Mouse (Mus musculus) liver, embryonic 18 days (tissue): ENCODE data around the gene Cfap100. TPM values are rescaled to one million over a fixed set of nuclear protein-coding genes. Genes with fewer than 3 reads are reported as not detected.

Source experiments
- polyA plus RNA-seq: library from polyadenylated mRNA; depleted of rRNA; stranded (reverse); fragments of >200 nt; gene quantifications from 2 replicates; pipeline ENCODE4 v1.2.3, GENCODE M21; 2012; rRNA removed

Cfap100 gene
- polyA plus RNA-seq = 0.10 and 0.12 TPM in 2 replicates

GRCm38 (mm10) chr6:90428380-90428974, at the start of gene Cfap100:
Gene Cfap100, minus strand, starts transcription at chr6:90428797.

GRCm38 (mm10) chr6:90462181-90462706, 33.6 kb upstream of the Cfap100 start, which contains the start of gene Klf15:
Gene Klf15, plus strand, starts transcription at chr6:90462576.

GRCm38 (mm10) chr6:90368976-90369724, 59.4 kb downstream of the Cfap100 start, which contains the start of gene Zxdc:
Gene Zxdc, plus strand, starts transcription at chr6:90369492.

Other genes starting within 250 kb of the Cfap100 start
- gene V1ra8, start 226.0 kb downstream of the Cfap100 start, polyA plus RNA-seq = not detected in 2 replicates
- gene Vmn1r53, start 204.4 kb downstream of the Cfap100 start, polyA plus RNA-seq = 0.04 and 0.13 TPM in 2 replicates
- not detected in 2 replicates for gene Vmn1r54, start 182.5 kb downstream of the Cfap100 start, polyA plus RNA-seq
- not detected in 2 replicates for gene BC048671, start 127.6 kb downstream of the Cfap100 start, polyA plus RNA-seq
- 8.0 and 9.2 TPM in 2 replicates for gene Chst13, start 103.6 kb downstream of the Cfap100 start, polyA plus RNA-seq
- 70.8 and 72.2 TPM in 2 replicates for gene Uroc1, start 95.5 kb downstream of the Cfap100 start, polyA plus RNA-seq
- gene Zxdc, start 59.3 kb downstream of the Cfap100 start, polyA plus RNA-seq = 2.9 and 4.0 TPM in 2 replicates
- 31.0 and 35.7 TPM in 2 replicates for gene Klf15, start 33.8 kb upstream of the Cfap100 start, polyA plus RNA-seq
- gene Aldh1l1, start 57.6 kb upstream of the Cfap100 start, polyA plus RNA-seq = 45.0 and 55.3 TPM in 2 replicates
- 25.9 and 35.3 TPM in 2 replicates for gene Slc41a3, start 175.9 kb upstream of the Cfap100 start, polyA plus RNA-seq